Mouse (Mus musculus): ENCODE measurements around the gene Lancl1. TPM values are rescaled to one million over a fixed set of nuclear protein-coding genes. Genes with fewer than 3 reads are reported as not detected.

Lancl1 gene
- total RNA-seq, 2 experiments from 2014 or later: 38.3 to 39.5 TPM

Other genes starting within 250 kb of the Lancl1 start
- 10 to 100 TPM; 21.1 to 25.2 TPM for gene Kansl1l, start 221.3 kb downstream of the Lancl1 start, total RNA-seq (2021)
- 100 to 1,000 TPM; 436 to 457 TPM for gene Acadl, start 175.6 kb downstream of the Lancl1 start, total RNA-seq (2021)
- over 10,000 TPM; 17,678 to 18,583 TPM for gene Myl1, start 93.5 kb downstream of the Lancl1 start, total RNA-seq (2021)
- 1 to 10 TPM in 1 of 2 experiments, under 1 TPM in 1; 0.15 to 1.0 TPM for gene Cps1, start 84.2 kb upstream of the Lancl1 start, total RNA-seq (2021)